Mouse (Mus musculus) lung, postnatal 14 days (tissue): ENCODE results near the gene Col5a3.
"Not testable (repeated sequence)": the region's sequence is repeated elsewhere in the genome, so short reads cannot be mapped to it uniquely, and the experiment has no call there.

Experiments used
- DNase-seq: peaks from one replicate; pipeline ENCODE4 v3.0.0; 2021

Col5a3 gene

GRCm38 (mm10) chr9:20814521-20815272 lies at the start of gene Col5a3:
Col5a3 (minus strand) TSS chr9:20815067.
- DNase-seq: peak; percentile 45

- no peak for DNase-seq
Observed at GRCm38 (mm10) chr9:20862225-20862624, 47.4 kb upstream of the Col5a3 start.

GRCm38 (mm10) chr9:20861821-20862220 lies 47.0 kb upstream of the Col5a3 start:
- DNase-seq: peak; percentile 46

- DNase-seq: no peak
Observed at GRCm38 (mm10) chr9:20859926-20860325, 45.1 kb upstream of the Col5a3 start.

GRCm38 (mm10) chr9:20857131-20857530 lies 42.3 kb upstream of the Col5a3 start:
- peak; percentile 62 for DNase-seq

- DNase-seq: no peak
Observed at GRCm38 (mm10) chr9:20850179-20850578, 35.3 kb upstream of the Col5a3 start.

GRCm38 (mm10) chr9:20842670-20843069 lies 27.8 kb upstream of the Col5a3 start:
- peak; percentile 19 for DNase-seq

- DNase-seq: no peak
Observed at GRCm38 (mm10) chr9:20842211-20842610, 27.3 kb upstream of the Col5a3 start.

- no peak for DNase-seq
Observed at GRCm38 (mm10) chr9:20838931-20839330, 24.1 kb upstream of the Col5a3 start.

- DNase-seq: no peak
Observed at GRCm38 (mm10) chr9:20837184-20837947, 22.5 kb upstream of the Col5a3 start.

- DNase-seq: not testable (repeated sequence)
Observed at GRCm38 (mm10) chr9:20835431-20835954, 20.6 kb upstream of the Col5a3 start.

GRCm38 (mm10) chr9:20834881-20835280 lies 20.0 kb upstream of the Col5a3 start:
- DNase-seq: no peak

GRCm38 (mm10) chr9:20830901-20831643 lies 16.2 kb upstream of the Col5a3 start:
- DNase-seq: peak; percentile 97

GRCm38 (mm10) chr9:20828127-20828526 lies 13.3 kb upstream of the Col5a3 start:
- DNase-seq: no peak

GRCm38 (mm10) chr9:20825781-20826180 lies 10.9 kb upstream of the Col5a3 start:
- peak; percentile 25 for DNase-seq

- DNase-seq: no peak
Observed at GRCm38 (mm10) chr9:20822821-20823220, 8.0 kb upstream of the Col5a3 start.

- no peak for DNase-seq
Observed at GRCm38 (mm10) chr9:20820001-20820400, 5.1 kb upstream of the Col5a3 start.

GRCm38 (mm10) chr9:20818236-20818635 lies 3.4 kb upstream of the Col5a3 start, which contains the start of gene Rdh8:
Rdh8 (plus strand) TSS chr9:20818503.
- no peak for DNase-seq

- peak; percentile 58 for DNase-seq
Observed at GRCm38 (mm10) chr9:20812537-20813271, 2.2 kb downstream of the Col5a3 start.

- DNase-seq: no peak
Observed at GRCm38 (mm10) chr9:20810773-20811172, 4.1 kb downstream of the Col5a3 start.

GRCm38 (mm10) chr9:20810271-20810670 lies 4.6 kb downstream of the Col5a3 start:
- DNase-seq: no peak

GRCm38 (mm10) chr9:20805706-20806105 lies 9.2 kb downstream of the Col5a3 start:
- no peak for DNase-seq
